Mouse (Mus musculus) megakaryocyte, embryonic 14.5 days (primary cell): ENCODE measurements around the gene Epb41l3. TPM values are rescaled to one million over a fixed set of nuclear protein-coding genes. Genes with fewer than 3 reads are reported as not detected.

Experiments used
- H3K27me3 ChIP-seq: replicated peaks from 2 replicates; pipeline ENCODE3; 2012; ENCODE audit warnings: inconsistent platforms
- H3K36me3 ChIP-seq: replicated peaks from 2 replicates; pipeline ENCODE3; 2012; ENCODE audit warnings: low read length, inconsistent platforms, mixed read lengths
- H3K4me1 ChIP-seq: 2 replicates; pipeline ENCODE4 v1.6.1; 2012; ENCODE audit warnings: inconsistent platforms
- H3K4me3 ChIP-seq: replicated peaks from 2 replicates; pipeline ENCODE3; 2012; ENCODE audit warnings: moderate library complexity, mild to moderate bottlenecking, inconsistent platforms
- H3K9me3 ChIP-seq: 2 replicates; pipeline ENCODE4 v1.6.1; 2012; ENCODE audit warnings: inconsistent platforms
- FLI1 ChIP-seq: IDR thresholded peaks from 2 replicates; pipeline ENCODE4 v1.6.1; 2012; ENCODE audit warnings: low read length, inconsistent platforms, mixed read lengths
- GATA1 ChIP-seq: IDR thresholded peaks from 3 replicates; pipeline ENCODE4 v1.6.1; 2012; ENCODE audit warnings: mixed read lengths, low read length, inconsistent platforms, borderline replicate concordance
- polyA plus RNA-seq: library from polyadenylated mRNA; stranded (reverse); fragments of >175 nt; gene quantifications from 2 replicates; pipeline ENCODE4 v1.2.3, GENCODE M21; 2012; ENCODE audit warnings: low replicate concordance; ENCODE audit not compliant: insufficient read depth

The Epb41l3 gene
- polyA plus RNA-seq, 1 experiment, result 1.7 TPM

DNA sequence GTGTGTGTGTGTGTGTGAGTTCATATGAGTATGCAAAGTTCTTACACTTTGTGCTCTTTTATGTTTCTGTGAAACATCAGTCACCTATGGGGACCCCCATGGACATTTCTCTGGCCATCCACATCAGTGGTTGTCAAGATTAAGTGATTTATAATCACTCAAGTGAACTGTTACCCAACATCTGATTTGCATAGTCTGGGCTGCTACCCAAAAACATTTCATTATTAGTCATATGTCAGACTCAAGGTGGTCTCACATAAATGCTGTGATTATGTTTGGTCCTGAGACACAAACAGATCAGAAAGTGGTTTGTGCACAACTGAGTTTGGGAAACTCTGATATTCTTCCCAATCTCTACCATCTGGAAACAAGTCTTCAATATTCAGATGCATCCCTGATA is 75.3 kb downstream of the Epb41l3 start:
- no peaks in the 10 kb centered on the region for H3K36me3 ChIP-seq
- H3K4me1 ChIP-seq, result no peaks in the 10 kb centered on the region
- H3K27me3 ChIP-seq, result peaks cover 8% of the 10 kb centered on the region
- H3K4me3 ChIP-seq, result no peak overlapping the region
- H3K9me3 ChIP-seq, result peaks cover 2% of the 10 kb centered on the region; the same call in 1 of the 2 replicates
- TF ChIP-seq FLI1, result no peak
- no peak for TF ChIP-seq GATA1

DNA sequence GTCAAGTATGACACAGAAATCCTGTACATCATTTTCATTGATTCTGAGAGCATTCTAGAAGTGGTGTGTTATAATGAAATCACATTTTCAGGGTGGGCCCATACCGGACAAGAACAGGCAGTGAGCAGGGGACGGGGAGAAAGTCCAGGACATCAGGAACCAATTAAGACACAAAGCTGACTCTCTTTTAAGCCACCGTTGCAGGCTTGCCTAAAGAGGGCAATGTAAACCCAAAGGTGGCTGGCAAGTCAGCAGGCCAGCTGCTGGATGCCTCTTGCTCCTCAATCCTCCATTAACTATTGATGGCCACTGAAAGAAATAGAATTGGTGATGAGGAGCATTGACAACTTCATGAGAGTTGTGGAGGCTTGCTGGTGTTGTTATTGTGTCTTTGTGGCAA is 75.8 kb downstream of the Epb41l3 start:
- TF ChIP-seq FLI1 (no peak), GATA1 (no peak)

DNA sequence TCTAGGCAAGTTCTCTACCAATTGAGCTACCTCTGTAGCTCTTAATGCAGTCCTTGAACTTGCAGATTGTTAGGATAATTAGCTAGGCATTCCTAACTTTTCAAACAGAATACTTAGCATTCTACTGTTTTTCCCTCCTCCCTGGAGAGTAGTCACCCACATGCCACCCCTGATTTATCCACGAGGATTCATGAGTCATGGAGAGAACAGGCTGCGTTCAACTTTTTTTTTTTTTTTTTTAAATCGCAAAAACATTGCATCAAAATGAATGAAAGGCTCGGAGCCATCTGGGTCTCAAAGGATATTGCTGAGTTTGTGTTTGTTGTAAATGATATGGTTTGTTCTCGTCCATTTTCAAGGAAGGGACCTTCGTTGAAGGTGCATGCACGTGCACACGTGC is 79.6 kb downstream of the Epb41l3 start:
- H3K4me1 ChIP-seq, result no peaks in the 10 kb centered on the region
- no peak overlapping the region for H3K4me3 ChIP-seq
- no peak for TF ChIP-seq FLI1
- no peak for TF ChIP-seq GATA1
- peaks cover 34% of the 10 kb centered on the region for H3K27me3 ChIP-seq
- peaks cover 7% of the 10 kb centered on the region for H3K9me3 ChIP-seq
- H3K36me3 ChIP-seq, result no peaks in the 10 kb centered on the region

More for the DNA sequence above, 75.8 kb downstream of the Epb41l3 start:
- H3K27me3 ChIP-seq, result peaks cover 11% of the 10 kb centered on the region
- no peaks in the 10 kb centered on the region for H3K4me1 ChIP-seq
- H3K4me3 ChIP-seq, result no peak overlapping the region
- H3K9me3 ChIP-seq, result no peaks in the 10 kb centered on the region
- H3K36me3 ChIP-seq, result no peaks in the 10 kb centered on the region

DNA sequence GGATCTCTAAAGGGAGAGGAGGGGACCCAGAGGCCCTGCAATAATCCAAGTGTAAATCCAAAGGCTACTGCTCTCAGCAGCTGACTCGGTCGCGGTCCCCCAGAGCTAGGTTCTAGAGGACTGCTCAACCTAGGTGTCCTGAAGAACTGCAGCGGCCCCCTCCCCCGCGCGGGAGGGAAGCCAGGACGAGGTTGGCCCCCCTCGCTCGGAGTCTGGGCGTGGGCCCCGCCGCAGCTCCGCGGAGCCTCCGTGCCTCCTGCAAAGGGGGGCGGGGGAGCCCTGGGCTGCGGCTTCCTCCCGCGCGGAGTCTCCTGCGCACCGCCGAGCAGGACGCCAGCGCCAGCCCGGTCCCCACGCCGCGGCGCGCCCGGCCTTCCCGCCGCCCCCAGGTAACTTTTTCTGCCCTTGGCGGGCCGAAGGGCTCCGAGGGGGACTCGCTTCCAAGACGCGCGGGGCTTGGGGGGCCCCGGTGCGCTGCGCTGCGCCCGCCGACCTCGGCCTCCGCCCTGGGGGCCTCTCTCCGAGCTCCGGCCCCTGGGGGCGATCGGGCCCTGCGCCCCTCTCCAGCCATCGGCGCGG is 81.1 kb downstream of the Epb41l3 start:
- Histone ChIP-seq H3K36me3 (no peaks in the 10 kb centered on the region), H3K27me3 (peaks cover 34% of the 10 kb centered on the region), H3K4me3 (peak overlapping the region; percentile 46), H3K9me3 (peaks cover 7% of the 10 kb centered on the region), H3K4me1 (no peaks in the 10 kb centered on the region)
- no peak for TF ChIP-seq FLI1
- no peak for TF ChIP-seq GATA1

DNA sequence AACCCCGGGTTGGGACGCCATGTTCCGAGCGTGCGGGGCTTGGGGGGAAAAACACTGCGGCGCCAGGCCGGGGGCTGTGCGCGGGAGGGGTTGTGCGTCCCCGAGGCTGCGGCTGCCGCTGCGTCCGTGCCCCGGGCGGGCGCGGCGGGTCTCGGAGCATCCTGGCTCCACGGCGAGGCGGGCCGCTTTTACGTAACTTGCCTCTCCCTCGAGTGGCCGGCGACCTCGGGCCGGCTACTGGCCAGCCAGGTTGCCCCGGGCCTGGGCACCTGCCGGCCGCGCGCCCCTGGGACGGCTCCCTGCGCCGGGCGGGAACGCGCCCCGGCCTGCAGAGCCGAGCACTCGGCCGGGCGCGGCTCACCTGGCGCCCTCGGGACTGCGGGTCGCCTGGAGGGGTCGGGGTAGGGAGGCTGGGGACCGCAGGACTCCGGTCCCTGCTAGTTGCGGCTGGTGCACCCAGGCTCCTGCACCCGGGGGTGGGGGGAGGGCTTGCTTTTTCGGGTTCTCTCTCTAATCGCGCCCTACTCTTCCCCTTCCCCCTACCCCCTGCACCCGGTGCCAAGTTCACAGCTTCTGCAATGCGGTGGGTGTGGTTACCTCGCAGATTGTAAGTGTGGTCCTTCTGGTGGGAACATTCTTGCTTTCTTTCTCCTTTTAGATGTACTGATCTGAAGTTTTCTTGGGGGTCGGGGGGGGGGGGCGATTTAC is 81.8 kb downstream of the Epb41l3 start:
- H3K9me3 ChIP-seq, result peaks cover 7% of the 10 kb centered on the region

DNA sequence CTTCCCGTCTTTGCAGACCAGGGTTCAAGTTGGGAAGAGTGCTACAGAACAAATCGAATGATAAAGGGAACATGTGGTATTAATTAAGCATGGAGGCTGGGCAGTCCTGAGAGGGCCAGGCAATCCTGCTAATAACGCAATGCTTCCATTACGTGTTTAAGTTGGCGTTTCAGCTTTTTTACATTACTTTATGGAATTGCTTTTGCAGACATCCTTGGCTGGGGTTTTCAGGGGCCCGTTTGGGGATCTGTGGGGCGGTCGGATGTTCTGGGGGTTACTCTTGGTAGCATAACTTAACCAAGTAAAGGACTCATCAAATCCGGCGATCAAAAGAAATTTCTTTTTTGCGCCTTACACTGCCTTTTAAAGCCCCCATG is 82.3 kb downstream of the Epb41l3 start:
- Histone ChIP-seq H3K4me1 (no peaks in the 10 kb centered on the region), H3K36me3 (no peaks in the 10 kb centered on the region), H3K4me3 (no peak overlapping the region), H3K27me3 (peaks cover 34% of the 10 kb centered on the region), H3K9me3 (peaks cover 7% of the 10 kb centered on the region)
- TF ChIP-seq GATA1 (no peak), FLI1 (no peak)

More for the DNA sequence above, 81.8 kb downstream of the Epb41l3 start:
- H3K36me3 ChIP-seq, result no peaks in the 10 kb centered on the region
- H3K4me3 ChIP-seq, result peak overlapping the region; percentile 46
- no peaks in the 10 kb centered on the region for H3K4me1 ChIP-seq
- TF ChIP-seq GATA1 (no peak), FLI1 (no peak)
- H3K27me3 ChIP-seq, result peaks cover 34% of the 10 kb centered on the region

DNA sequence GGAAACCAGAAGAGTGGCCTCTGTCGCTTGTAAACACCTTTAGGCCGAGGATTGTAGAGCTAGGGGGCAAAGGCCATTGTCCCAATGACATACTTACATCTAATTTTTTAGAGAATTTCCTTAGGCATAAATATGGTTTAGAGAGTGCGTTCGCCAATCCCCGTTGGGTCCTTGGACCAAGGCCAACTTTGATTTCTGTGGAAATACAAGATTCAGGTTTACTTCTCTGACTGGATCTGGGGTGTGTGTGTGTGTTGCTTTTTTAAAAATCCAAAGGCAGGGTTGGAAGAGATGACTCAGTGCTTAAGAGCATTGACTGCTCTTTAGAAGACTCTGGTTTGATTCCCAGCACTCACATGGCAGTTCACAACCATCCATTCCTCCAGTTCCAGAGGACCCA is 83.2 kb downstream of the Epb41l3 start:
- no peaks in the 10 kb centered on the region for H3K36me3 ChIP-seq
- TF ChIP-seq FLI1 (no peak), GATA1 (no peak)
- peaks cover 34% of the 10 kb centered on the region for H3K27me3 ChIP-seq
- peaks cover 7% of the 10 kb centered on the region for H3K9me3 ChIP-seq
- H3K4me1 ChIP-seq, result no peaks in the 10 kb centered on the region
- H3K4me3 ChIP-seq, result no peak overlapping the region

DNA sequence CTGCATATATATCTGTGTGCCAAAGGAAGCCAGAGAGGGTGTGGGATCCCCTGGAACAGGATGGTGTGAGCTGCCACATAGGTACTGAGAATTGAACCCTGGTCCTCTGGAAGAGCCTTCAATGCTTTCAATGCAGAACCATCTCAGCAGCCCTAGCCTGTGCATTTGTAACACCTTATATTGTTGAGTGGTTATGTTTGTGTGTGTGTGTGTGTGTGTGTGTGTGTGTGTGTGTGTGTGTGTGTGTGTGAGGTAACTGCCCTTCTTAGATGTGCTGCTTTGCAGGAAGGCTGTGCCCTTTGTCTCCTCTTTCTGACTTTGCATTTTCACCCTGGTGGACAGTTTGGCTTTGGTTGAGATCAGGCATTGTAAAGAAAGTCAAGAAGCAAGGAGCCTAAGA is 87.2 kb downstream of the Epb41l3 start:
- peaks cover 11% of the 10 kb centered on the region for H3K9me3 ChIP-seq
- no peaks in the 10 kb centered on the region for H3K4me1 ChIP-seq
- H3K27me3 ChIP-seq, result peaks cover 9% of the 10 kb centered on the region
- no peaks in the 10 kb centered on the region for H3K36me3 ChIP-seq
- no peak overlapping the region for H3K4me3 ChIP-seq
- no peak for TF ChIP-seq FLI1
- TF ChIP-seq GATA1, result no peak

DNA sequence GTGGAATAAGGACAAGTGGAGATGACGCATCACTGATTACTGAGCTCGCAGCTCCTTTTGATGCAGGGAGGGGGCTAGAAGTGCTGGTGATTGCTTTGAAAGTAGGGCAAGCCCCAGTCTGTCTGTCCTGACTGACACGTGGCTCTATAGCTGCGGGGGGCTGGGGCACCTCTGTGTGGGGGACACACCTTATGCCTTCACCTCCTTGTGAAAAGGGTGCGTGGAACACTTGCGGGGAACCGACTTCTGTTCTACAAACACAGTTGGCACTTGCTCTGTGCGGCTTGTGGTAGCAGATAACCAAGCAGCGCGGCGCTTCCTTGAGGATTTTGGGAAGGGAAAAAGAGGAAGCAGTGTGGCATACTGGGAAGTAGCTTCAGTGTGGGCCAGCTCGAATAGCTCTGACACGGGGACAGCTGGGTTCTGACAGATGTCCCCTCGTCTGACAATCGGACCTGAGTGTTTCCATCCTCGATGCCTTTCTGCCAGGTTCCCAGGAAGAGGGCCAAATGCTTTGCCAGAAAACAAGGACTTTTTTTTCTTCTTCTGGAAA is 101.5 kb downstream of the Epb41l3 start:
- no peak for TF ChIP-seq GATA1
- Histone ChIP-seq H3K27me3 (no peaks in the 10 kb centered on the region), H3K4me3 (no peak overlapping the region), H3K4me1 (peaks cover 7% of the 10 kb centered on the region), H3K9me3 (peaks cover 27% of the 10 kb centered on the region), H3K36me3 (no peaks in the 10 kb centered on the region)

DNA sequence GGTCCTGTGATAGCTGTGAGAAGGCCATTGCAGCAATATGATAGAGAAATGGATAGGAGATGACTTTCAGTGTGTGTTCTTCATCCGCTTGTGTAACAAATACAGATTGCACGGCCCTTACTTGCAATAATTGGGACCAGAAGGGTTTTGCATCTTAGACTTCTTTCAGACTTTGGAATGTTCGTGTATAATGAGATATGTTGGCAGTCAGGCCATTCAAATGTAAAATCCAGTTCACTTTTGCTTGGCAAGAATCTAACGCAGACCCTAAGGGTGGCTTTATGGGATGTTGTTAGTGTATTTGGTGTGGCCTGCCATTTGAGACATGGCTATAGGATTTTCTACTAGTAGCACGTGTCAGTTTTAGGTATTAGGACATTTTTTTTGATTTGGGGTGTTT is 102.5 kb downstream of the Epb41l3 start:
- no peak overlapping the region for H3K4me3 ChIP-seq
- TF ChIP-seq FLI1, result no peak
- no peak for TF ChIP-seq GATA1
- H3K27me3 ChIP-seq, result no peaks in the 10 kb centered on the region
- peaks cover 32% of the 10 kb centered on the region for H3K9me3 ChIP-seq
- peaks cover 7% of the 10 kb centered on the region for H3K4me1 ChIP-seq
- H3K36me3 ChIP-seq, result no peaks in the 10 kb centered on the region
